Mouse (Mus musculus) forebrain, embryonic 16.5 days (tissue): ENCODE data around the gene Hist1h2bb. TPM values are rescaled to one million over a fixed set of nuclear protein-coding genes. Genes with fewer than 3 reads are reported as not detected.
"Not testable (repeated sequence)": the region's sequence is repeated elsewhere in the genome, so short reads cannot be mapped to it uniquely, and the experiment has no call there.

Experiments
- ATAC-seq: fragments of 200-750 bp; cut with Nextera tagmentation; 2 replicates; pipeline ENCODE4 v1.8.0; 2017; ENCODE audit warnings: mild to moderate bottlenecking, moderate library complexity
- H3K27ac ChIP-seq: fragments of 300-500 bp; sonication (generic); 2 replicates; pipeline ENCODE4 v1.5.1; 2014; ENCODE audit warnings: low read length, control low read depth
- H3K27me3 ChIP-seq: fragments of 300-500 bp; sonication (generic); replicated peaks from 2 replicates; pipeline ENCODE4 v1.6.1; 2014; ENCODE audit warnings: low read length; ENCODE audit not compliant: control insufficient read depth, insufficient read depth
- H3K36me3 ChIP-seq: fragments of 300-500 bp; sonication (generic); 2 replicates; pipeline ENCODE4 v1.6.1; 2014; ENCODE audit not compliant: control insufficient read depth, insufficient read depth
- H3K4me1 ChIP-seq: fragments of 300-500 bp; sonication (generic); replicated peaks from 2 replicates; pipeline ENCODE4 v1.6.1; 2014; ENCODE audit warnings: low read length; ENCODE audit not compliant: control insufficient read depth, insufficient read depth
- H3K4me2 ChIP-seq: fragments of 300-500 bp; sonication (generic); 2 replicates; pipeline ENCODE4 v1.6.1; 2014; ENCODE audit warnings: mild to moderate bottlenecking, low read length, control low read depth
- H3K4me3 ChIP-seq: fragments of 300-500 bp; sonication (generic); replicated peaks from 2 replicates; pipeline ENCODE4 v1.5.1; 2014; ENCODE audit warnings: mild to moderate bottlenecking, low read length, control low read depth
- H3K9ac ChIP-seq: fragments of 300-500 bp; sonication (generic); replicated peaks from 2 replicates; pipeline ENCODE4 v1.6.1; 2014; ENCODE audit warnings: low read depth, low read length, control low read depth
- H3K9me3 ChIP-seq: fragments of 300-500 bp; sonication (generic); 2 replicates; pipeline ENCODE4 v1.6.1; 2016; ENCODE audit warnings: low read length; ENCODE audit not compliant: control insufficient read depth
- WGBS: fragments of 180-500 bp; shearing (Covaris S2); extraction: QIAGEN DNeasy Blood & Tissue Kit; methylation state at CpG from one replicate; pipeline ENCODE4 v1.1.7; 2014; 5-methylcytosine and 5-hydroxymethylcytosine counted together
- polyA plus RNA-seq: library from polyadenylated mRNA; unstranded; fragments of >200 nt; fragmentation: Nextera tagmentation; extraction: Ambion mirVana; gene quantifications from 2 replicates; pipeline ENCODE4 v1.2.1, GENCODE M21; 2015

The Hist1h2bb gene
- polyA plus RNA-seq, 1 experiment from 2014 or later: 0.95 TPM

DNA sequence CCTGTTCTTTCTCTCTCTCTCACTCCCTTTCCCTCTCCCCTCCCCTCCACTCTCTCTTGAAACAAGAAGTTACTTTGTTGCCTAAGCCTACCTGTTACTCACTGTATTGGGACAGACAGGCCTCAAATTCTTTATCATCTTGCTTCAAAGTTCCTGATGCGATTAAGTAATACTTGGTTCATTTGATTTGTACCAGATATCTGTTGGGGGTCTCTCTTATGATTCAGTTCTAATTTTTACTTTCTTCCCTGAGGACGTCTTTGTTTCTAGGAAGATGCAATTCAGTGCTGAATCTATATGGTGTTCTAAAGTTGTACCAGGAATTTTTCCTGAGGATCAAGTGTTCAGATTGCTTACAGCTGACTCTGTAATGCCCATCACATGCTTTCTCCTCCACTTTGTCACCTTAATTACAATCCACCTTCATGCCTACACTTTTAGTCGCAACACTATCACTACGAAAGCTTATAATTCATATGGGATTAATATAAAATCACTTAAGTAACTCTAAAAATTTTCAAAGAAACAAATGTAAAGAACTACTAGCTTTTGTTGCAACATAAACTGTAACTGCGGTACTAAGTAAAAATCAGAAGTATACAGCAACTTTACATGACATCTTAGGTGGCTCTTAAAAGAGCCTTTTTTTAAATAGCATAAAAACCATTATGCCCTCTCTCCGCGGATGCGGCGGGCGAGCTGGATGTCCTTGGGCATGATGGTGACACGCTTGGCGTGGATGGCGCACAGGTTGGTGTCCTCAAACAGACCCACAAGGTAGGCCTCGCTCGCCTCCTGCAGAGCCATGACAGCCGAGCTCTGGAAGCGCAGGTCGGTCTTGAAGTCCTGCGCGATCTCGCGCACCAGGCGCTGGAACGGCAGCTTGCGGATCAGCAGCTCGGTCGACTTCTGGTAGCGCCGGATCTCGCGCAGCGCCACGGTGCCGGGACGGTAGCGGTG, 1.8 kb upstream of the Hist1h2bb start:
- Histone ChIP-seq H3K9me3 (no peaks in the 10 kb centered on the region), H3K9ac (no peak overlapping the region), H3K36me3 (no peaks in the 10 kb centered on the region), H3K27ac (no peak overlapping the region), H3K4me2 (peak overlapping the region; percentile 84), H3K4me1 (peaks cover 19% of the 10 kb centered on the region), H3K4me3 (peak overlapping the region; percentile 22), H3K27me3 (no peaks in the 10 kb centered on the region)
- WGBS: under 1% methylated on average over 18 of the region's 36 CpGs
- ATAC-seq: no peak

DNA sequence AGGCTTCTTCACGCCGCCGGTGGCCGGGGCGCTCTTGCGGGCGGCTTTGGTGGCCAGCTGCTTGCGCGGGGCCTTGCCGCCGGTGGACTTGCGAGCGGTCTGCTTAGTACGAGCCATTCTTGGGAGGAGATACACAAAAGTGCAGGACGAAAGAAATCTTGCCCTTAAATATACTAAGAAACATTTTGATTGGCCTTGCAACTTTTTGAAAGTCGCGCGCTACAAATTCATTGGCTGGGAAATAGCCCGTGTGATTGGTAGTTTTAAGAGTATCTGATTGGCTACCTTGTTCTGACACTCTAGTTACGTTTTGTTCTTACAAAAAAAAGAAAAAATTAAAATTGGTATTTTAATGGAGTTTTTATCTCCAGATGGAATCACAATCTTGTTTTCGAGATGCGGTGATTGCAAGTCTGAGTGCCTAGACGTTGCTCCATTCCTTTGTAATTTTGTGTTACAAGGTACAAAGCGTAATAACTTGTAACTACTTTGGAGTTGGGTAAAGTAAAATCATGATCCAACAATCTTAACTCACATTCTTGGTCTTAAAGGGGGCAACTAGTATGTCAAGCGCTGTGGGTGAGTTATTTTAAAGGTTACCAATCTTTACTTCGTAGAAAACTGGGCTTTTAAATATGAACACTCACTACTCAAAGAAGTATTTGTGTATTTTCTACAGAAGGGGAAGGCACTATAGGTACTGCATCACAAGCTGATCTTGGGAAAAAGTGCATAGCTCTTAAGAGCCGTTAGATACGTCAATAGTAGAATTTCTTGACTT, 963 bp upstream of the Hist1h2bb start, which contains the start of gene Hist1h3c:
Gene Hist1h3c, minus strand, starts transcription at position 222 of the 781 bp plus-strand sequence.
- Histone ChIP-seq H3K4me2 (peak within 1 kb of the TSS; percentile 84), H3K4me1 (peaks cover 13% of the 10 kb centered on the region), H3K27me3 (no peaks in the 10 kb centered on the region), H3K4me3 (peak within 1 kb of the TSS; percentile 46), H3K36me3 (no peaks in the 10 kb centered on the region), H3K9ac (peak within 1 kb of the TSS; percentile 56), H3K9me3 (no peaks in the 10 kb centered on the region), H3K27ac (peak within 1 kb of the TSS; percentile 96)
- WGBS: under 1% methylated on average over 24 of the region's 28 CpGs
- peak; percentile 58 for ATAC-seq

DNA sequence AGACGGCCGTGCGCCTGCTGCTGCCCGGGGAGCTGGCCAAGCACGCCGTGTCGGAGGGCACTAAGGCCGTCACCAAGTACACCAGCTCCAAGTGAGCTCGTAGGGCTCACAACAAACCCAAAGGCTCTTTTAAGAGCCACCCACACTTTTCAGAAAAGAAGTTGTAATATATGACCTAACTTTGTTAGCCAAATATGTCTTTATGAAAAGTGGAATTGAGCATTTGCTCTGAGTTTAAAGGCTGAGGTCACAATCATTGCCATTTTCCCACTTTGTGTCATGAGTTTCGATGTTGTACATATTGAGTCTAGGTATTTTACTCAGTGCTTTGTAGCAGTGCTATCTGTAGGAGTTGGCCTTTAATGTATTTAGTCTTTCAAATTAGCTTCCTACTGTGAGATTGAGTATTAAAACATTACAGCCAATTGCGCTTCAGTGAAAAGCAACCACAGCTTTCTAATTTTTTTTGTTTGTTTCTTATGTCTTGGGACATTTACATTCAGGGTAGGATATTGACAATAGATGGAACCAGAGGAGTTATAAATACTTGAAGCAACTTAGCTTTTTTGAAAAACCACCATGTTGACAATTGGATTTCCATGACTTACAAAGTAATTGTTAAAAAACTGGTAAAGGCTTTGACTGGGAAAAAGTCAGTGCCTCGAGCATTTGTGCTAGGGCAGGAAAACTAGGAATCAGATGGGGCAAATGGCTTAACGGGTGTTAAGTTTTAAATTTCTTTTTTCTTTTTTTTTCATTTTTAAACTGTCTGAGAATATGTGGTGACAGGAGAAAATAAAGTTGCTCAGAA, 752 bp downstream of the Hist1h2bb start:
- Histone ChIP-seq H3K36me3 (no peaks in the 10 kb centered on the region), H3K27ac (peak overlapping the region; percentile 96), H3K4me2 (peak overlapping the region; percentile 84), H3K4me3 (peak overlapping the region; percentile 46), H3K27me3 (no peaks in the 10 kb centered on the region), H3K9me3 (no peaks in the 10 kb centered on the region), H3K4me1 (peaks cover 12% of the 10 kb centered on the region), H3K9ac (peak overlapping the region; percentile 49)
- no peak for ATAC-seq
- WGBS: 2% methylated on average over 10 of the region's 13 CpGs

DNA sequence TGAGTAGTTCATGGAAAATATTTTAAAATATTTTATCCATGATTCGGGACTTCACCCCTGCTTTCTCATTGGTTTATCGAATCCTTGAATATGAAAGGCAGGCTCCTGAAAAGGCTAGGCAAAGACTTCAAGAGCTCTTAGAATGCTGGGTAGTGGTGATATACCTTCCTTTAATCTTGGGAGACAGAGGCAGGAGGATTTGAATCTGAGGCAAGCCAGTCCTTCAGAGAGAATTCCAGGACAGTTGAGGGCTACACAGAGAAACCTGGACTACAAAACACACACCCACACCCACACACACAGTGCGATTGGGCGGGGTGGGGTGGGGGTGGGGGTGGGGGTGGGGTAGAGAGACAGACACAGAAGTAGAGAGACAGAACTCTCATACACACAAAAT, 1.4 kb downstream of the Hist1h2bb start:
- no peak for ATAC-seq
- H3K9ac ChIP-seq: no peak overlapping the region
- H3K4me1 ChIP-seq: peaks cover 14% of the 10 kb centered on the region
- no peak overlapping the region for H3K4me3 ChIP-seq
- no peaks in the 10 kb centered on the region for H3K9me3 ChIP-seq
- H3K4me2 ChIP-seq: peak overlapping the region; percentile 17
- 9% methylated on average over 4 of the region's 4 CpGs for WGBS
- no peaks in the 10 kb centered on the region for H3K36me3 ChIP-seq
- peak overlapping the region; percentile 75 for H3K27ac ChIP-seq
- H3K27me3 ChIP-seq: no peaks in the 10 kb centered on the region

DNA sequence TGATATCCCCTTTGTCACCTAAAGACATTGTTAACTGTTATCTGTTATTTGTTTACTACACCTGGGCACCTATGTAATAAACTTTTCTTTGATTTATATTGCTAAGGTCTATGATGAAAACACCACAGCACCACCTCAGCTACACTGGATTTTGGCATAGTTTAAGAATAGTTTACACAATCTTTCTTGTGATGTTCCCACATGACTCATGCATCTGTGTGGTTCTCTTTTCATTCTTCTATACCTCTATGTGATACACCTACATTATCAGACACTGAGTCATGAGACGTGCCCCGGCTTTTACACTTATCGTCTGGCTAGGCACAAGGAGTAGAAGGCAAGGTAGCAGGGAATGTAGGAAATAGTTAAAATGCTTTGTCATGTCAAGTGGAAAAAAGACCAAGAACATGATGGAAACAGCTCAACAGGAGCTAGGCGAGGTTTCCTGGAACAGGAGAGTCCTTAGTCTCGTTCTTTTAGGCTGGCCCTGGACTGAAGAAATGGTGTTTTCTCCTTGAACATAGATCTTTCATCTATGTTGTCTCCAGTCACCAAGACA, 3.1 kb downstream of the Hist1h2bb start:
- Histone ChIP-seq H3K27ac (no peak overlapping the region), H3K27me3 (no peaks in the 10 kb centered on the region), H3K9me3 (no peaks in the 10 kb centered on the region), H3K9ac (no peak overlapping the region), H3K36me3 (no peaks in the 10 kb centered on the region), H3K4me3 (no peak overlapping the region), H3K4me2 (no peak overlapping the region), H3K4me1 (peaks cover 14% of the 10 kb centered on the region)
- ATAC-seq: no peak
- WGBS: 95% methylated on average over 5 of the region's 5 CpGs

DNA sequence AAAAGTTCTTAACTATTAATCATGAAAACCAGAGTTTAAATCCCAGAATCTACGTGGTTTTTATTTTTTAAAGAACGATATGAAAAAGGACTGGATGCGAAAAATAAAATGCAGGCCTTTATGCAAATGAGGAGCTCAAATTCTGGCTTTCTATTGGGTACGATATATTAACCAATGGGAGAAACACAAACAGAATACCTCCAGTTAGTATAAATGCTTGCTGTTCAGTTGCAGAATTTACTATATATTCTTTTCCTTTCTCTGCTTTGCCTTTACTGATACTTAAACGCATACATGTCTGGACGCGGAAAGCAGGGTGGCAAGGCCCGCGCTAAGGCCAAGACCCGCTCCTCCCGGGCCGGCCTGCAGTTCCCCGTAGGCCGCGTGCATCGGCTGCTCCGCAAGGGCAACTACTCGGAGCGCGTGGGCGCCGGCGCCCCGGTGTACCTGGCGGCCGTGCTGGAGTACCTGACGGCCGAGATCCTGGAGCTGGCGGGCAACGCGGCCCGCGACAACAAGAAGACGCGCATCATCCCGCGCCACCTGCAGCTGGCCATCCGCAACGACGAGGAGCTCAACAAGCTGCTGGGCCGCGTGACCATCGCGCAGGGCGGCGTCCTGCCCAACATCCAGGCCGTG, 4.4 kb downstream of the Hist1h2bb start, which contains the start of gene Hist1h2ab:
Gene Hist1h2ab, plus strand, starts transcription at position 288 of the 639 bp plus-strand sequence.
- H3K27ac ChIP-seq: peak within 1 kb of the TSS; percentile 96
- H3K27me3 ChIP-seq, H3K36me3 ChIP-seq, H3K9me3 ChIP-seq: not testable (repeated sequence)
- peak; percentile 50 for ATAC-seq
- peak within 1 kb of the TSS; percentile 51 for H3K4me3 ChIP-seq
- WGBS: under 1% methylated on average over 21 of the region's 47 CpGs
- H3K4me2 ChIP-seq: peak within 1 kb of the TSS; percentile 74
- H3K9ac ChIP-seq: peak within 1 kb of the TSS; percentile 57
- H3K4me1 ChIP-seq: peaks cover 14% of the 10 kb centered on the region

DNA sequence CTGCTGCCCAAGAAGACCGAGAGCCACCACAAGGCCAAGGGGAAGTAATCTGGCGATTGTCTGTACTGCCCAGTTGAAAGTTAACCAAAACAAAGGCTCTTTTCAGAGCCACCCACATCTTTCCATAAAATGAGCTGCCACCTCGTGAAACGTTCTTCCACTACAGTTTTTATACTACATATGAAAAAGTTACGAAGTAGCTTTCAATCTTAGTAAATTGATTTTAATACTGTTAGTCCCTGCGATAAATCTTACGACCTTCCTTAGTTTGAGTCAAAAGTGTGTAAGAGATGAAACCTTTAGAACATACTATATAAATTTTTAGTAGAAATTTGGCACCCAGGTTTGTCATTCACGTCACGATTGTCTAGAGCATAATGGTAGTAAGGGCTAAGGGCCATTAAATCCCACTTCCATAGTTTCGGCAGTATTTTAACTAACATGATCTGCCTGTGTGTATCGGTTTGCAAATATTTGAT, 5.0 kb downstream of the Hist1h2bb start:
- Histone ChIP-seq H3K36me3 (no peaks in the 10 kb centered on the region), H3K4me1 (peaks cover 14% of the 10 kb centered on the region), H3K9ac (peak overlapping the region; percentile 57), H3K27me3 (no peaks in the 10 kb centered on the region), H3K9me3 (no peaks in the 10 kb centered on the region), H3K4me2 (peak overlapping the region; percentile 74), H3K4me3 (peak overlapping the region; percentile 51), H3K27ac (peak overlapping the region; percentile 96)
- under 1% methylated on average over 11 of the region's 11 CpGs for WGBS
- no peak for ATAC-seq

DNA sequence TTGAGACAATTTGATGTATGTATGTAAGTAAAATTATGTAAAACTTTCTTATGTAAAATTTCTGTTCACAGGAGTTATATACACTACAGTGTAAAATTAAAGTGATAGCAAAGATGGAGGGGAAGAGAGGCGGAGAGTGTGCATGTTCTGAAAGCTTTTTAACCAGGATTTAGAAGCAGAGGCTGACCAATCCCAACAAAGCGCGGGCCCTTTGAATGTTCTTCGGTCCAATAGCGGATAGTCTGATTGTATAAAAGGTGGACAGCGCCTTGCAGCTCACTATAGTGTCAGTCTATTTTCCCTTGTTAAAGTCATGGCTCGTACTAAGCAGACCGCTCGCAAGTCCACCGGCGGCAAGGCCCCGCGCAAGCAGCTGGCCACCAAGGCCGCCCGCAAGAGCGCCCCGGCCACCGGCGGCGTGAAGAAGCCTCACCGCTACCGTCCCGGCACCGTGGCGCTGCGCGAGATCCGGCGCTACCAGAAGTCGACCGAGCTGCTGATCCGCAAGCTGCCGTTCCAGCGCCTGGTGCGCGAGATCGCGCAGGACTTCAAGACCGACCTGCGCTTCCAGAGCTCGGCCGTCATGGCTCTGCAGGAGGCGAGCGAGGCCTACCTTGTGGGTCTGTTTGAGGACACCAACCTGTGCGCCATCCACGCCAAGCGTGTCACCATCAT, 5.7 kb downstream of the Hist1h2bb start, which contains the start of gene Hist1h3b:
Gene Hist1h3b, plus strand, starts transcription at position 201 of the 675 bp plus-strand sequence.
- not testable (repeated sequence) for H3K9me3 ChIP-seq, H3K27me3 ChIP-seq, H3K36me3 ChIP-seq
- H3K4me2 ChIP-seq: peak within 1 kb of the TSS; percentile 74
- peak within 1 kb of the TSS; percentile 51 for H3K4me3 ChIP-seq
- under 1% methylated on average over 15 of the region's 47 CpGs for WGBS
- H3K9ac ChIP-seq: peak within 1 kb of the TSS; percentile 57
- H3K4me1 ChIP-seq: peaks cover 12% of the 10 kb centered on the region
- H3K27ac ChIP-seq: peak within 1 kb of the TSS; percentile 96
- ATAC-seq: peak; percentile 82
